Mouse (Mus musculus): ENCODE measurements around the gene Scp2d1.

DNA sequence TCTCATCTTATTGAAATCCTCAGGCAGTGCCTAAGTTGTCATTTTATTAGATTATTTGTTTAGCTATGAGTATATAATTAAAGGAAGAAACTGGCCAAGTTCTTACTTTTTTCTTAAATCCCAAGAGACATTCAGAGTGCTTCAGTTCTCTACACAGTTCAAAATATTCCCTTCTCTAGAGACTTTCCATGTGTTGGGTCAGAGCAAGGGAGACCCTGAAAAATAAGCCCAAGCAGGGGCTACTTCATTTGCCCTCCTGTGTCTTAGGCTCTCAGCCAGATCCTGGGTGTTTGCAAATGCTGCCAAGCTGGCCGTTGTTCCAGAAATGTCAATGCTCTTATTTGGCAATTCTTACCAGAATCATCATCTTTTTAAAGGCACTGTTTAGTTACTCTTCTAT, 40.3 kb upstream of the Scp2d1 start:
- TF ChIP-seq CTCF (conservative IDR thresholded peaks at IDR 0.05; ENCODE audit: low read length), result no peak
- no peak for TF ChIP-seq NANOG (IDR thresholded peaks at IDR 0.05; ENCODE audit: borderline replicate concordance, low read length)
- no peak for TF ChIP-seq POU5F1 (IDR thresholded peaks at IDR 0.05; ENCODE audit: borderline replicate concordance, low read length)

All from E14TG2a.4 (cell line).